11 mouse cellular contexts compared by ENCODE assay signal in genomic region chr11:36490085-36490484, GRCm38 (mm10).
DNase-seq lines count a peak whose midpoint lies in the region; ATAC-seq and TF ChIP-seq lines count a peak whose summit lies in the region.
"Had no signal": no experiment of that assay in that cellular context is flagged by ENCODE, and none has a peak within 500 bp of the region (broad histone marks: within the 10 kb centered on the region; RNA-seq: fewer than 3 reads in every experiment).

No protein-coding gene starts in this region.

- no peak overlapping the region for H3K27ac ChIP-seq in hindbrain, embryonic 11.5 days (ENCODE audit: low read depth, low read length)
- H3K27ac ChIP-seq in hindbrain, embryonic 16.5 days (ENCODE audit: low read depth, low read length), result no peak overlapping the region
- no peak overlapping the region for H3K27ac ChIP-seq in testis, adult 2 months (ENCODE audit: control insufficient read depth, insufficient read depth, low read depth, low read length)
- H3K27ac ChIP-seq in cortical plate, adult 2 months (ENCODE audit: insufficient read depth, low read length), result no peak overlapping the region
- no peak overlapping the region for H3K27ac ChIP-seq in forebrain, embryonic 15.5 days (replicated peaks)
- H3K27ac ChIP-seq: hindbrain, embryonic 15.5 days; limb, embryonic 12.5 days; stomach, embryonic 15.5 days had no signal

- no peak overlapping the region for H3K4me2 ChIP-seq in hindbrain, embryonic 11.5 days (replicated peaks; ENCODE audit: low read depth, low read length)
- H3K4me2 ChIP-seq in hindbrain, embryonic 16.5 days (ENCODE audit: low read length), result no peak overlapping the region
- no peak overlapping the region for H3K4me2 ChIP-seq in forebrain, embryonic 15.5 days (replicated peaks)
- H3K4me2 ChIP-seq: hindbrain, embryonic 15.5 days; limb, embryonic 12.5 days; stomach, embryonic 15.5 days had no signal

- no peak overlapping the region for H3K4me3 ChIP-seq in hindbrain, embryonic 11.5 days (ENCODE audit: low read depth, low read length)
- no peak overlapping the region for H3K4me3 ChIP-seq in hindbrain, embryonic 16.5 days (ENCODE audit: low read length)
- no peak overlapping the region for H3K4me3 ChIP-seq in testis, adult 2 months (ENCODE audit: control insufficient read depth, low read depth, low read length)
- no peak overlapping the region for H3K4me3 ChIP-seq in cortical plate, adult 2 months (ENCODE audit: insufficient read depth, low read length)
- H3K4me3 ChIP-seq in forebrain, embryonic 15.5 days, result no peak overlapping the region
- H3K4me3 ChIP-seq: hindbrain, embryonic 15.5 days; limb, embryonic 12.5 days; stomach, embryonic 15.5 days had no signal

- no peaks in the 10 kb centered on the region for H3K9me3 ChIP-seq in hindbrain, embryonic 11.5 days (ENCODE audit: control insufficient read depth, low read length)
- H3K9me3 ChIP-seq in hindbrain, embryonic 16.5 days (ENCODE audit: control insufficient read depth, low read length), result no peaks in the 10 kb centered on the region
- no peaks in the 10 kb centered on the region for H3K9me3 ChIP-seq in forebrain, embryonic 15.5 days
- H3K9me3 ChIP-seq: hindbrain, embryonic 15.5 days; limb, embryonic 12.5 days; stomach, embryonic 15.5 days had no signal

- TF ChIP-seq POLR2A in testis, adult 2 months (IDR thresholded peaks at IDR 0.05; ENCODE audit: control insufficient read depth, low read depth, low read length), result no peak
- no peak for TF ChIP-seq POLR2A in cortical plate, adult 2 months (IDR thresholded peaks at IDR 0.05; ENCODE audit: extremely low read depth, insufficient read depth, low read length)

- WGBS in hindbrain, embryonic 11.5 days, result 62% methylated on average over 7 of the region's 7 CpGs
- WGBS in hindbrain, embryonic 16.5 days, result 53% methylated on average over 7 of the region's 7 CpGs
- WGBS in forebrain, embryonic 15.5 days, result 51% methylated on average over 7 of the region's 7 CpGs

- no peaks in the 10 kb centered on the region for H3K27me3 ChIP-seq in hindbrain, embryonic 11.5 days (ENCODE audit: control insufficient read depth, insufficient read depth, low read length)
- H3K27me3 ChIP-seq in hindbrain, embryonic 16.5 days (replicated peaks; ENCODE audit: control insufficient read depth, insufficient read depth, low read length), result no peaks in the 10 kb centered on the region
- no peaks in the 10 kb centered on the region for H3K27me3 ChIP-seq in testis, adult 2 months (ENCODE audit: control insufficient read depth, insufficient read depth, low read length)
- H3K27me3 ChIP-seq in forebrain, embryonic 15.5 days, result no peaks in the 10 kb centered on the region
- H3K27me3 ChIP-seq: hindbrain, embryonic 15.5 days; limb, embryonic 12.5 days; stomach, embryonic 15.5 days had no signal

- H3K9ac ChIP-seq in hindbrain, embryonic 11.5 days (ENCODE audit: low read depth, low read length), result no peak overlapping the region
- H3K9ac ChIP-seq in hindbrain, embryonic 16.5 days (ENCODE audit: low read depth, low read length), result no peak overlapping the region
- H3K9ac ChIP-seq in forebrain, embryonic 15.5 days (replicated peaks), result no peak overlapping the region
- H3K9ac ChIP-seq: hindbrain, embryonic 15.5 days; limb, embryonic 12.5 days; stomach, embryonic 15.5 days had no signal

- no peak for ATAC-seq in hindbrain, embryonic 11.5 days (ENCODE audit: low FRiP score)
- ATAC-seq in hindbrain, embryonic 16.5 days, result no peak
- no peak for ATAC-seq in forebrain, embryonic 15.5 days (replicated peaks)

- DNase-seq in hindbrain, embryonic 11.5 days (ENCODE audit: low spot score), result peak; percentile 57
- no peak for DNase-seq in testis, postnatal 14 days (ENCODE audit: low spot score)
- DNase-seq in ovary, postnatal 36 days (ENCODE audit: low spot score), result no peak
- DNase-seq in thymus, adult 18-20 months, result no peak

- H3K4me1 ChIP-seq in hindbrain, embryonic 11.5 days (replicated peaks; ENCODE audit: control insufficient read depth, insufficient read depth, low read length), result no peaks in the 10 kb centered on the region
- H3K4me1 ChIP-seq in hindbrain, embryonic 16.5 days (ENCODE audit: control insufficient read depth, insufficient read depth, low read depth, low read length), result no peaks in the 10 kb centered on the region; the same call in 1 of the 2 replicates
- no peaks in the 10 kb centered on the region; the same call in 1 of the 2 replicates for H3K4me1 ChIP-seq in testis, adult 2 months (ENCODE audit: control insufficient read depth, insufficient read depth, low read length)
- H3K4me1 ChIP-seq in cortical plate, adult 2 months (ENCODE audit: control insufficient read depth, insufficient read depth, low read length), result peaks cover 2% of the 10 kb centered on the region; the same call in 1 of the 2 replicates
- peaks cover 12% of the 10 kb centered on the region for H3K4me1 ChIP-seq in forebrain, embryonic 15.5 days
- H3K4me1 ChIP-seq: limb, embryonic 12.5 days; stomach, embryonic 15.5 days had no signal

- no peaks in the 10 kb centered on the region for H3K36me3 ChIP-seq in hindbrain, embryonic 11.5 days (ENCODE audit: control insufficient read depth, insufficient read depth, low read length)
- H3K36me3 ChIP-seq in hindbrain, embryonic 16.5 days (ENCODE audit: control insufficient read depth, insufficient read depth, low read length), result no peaks in the 10 kb centered on the region
- H3K36me3 ChIP-seq in testis, adult 2 months (ENCODE audit: control insufficient read depth, insufficient read depth, low read length), result no peaks in the 10 kb centered on the region
- H3K36me3 ChIP-seq in forebrain, embryonic 15.5 days, result no peaks in the 10 kb centered on the region
- H3K36me3 ChIP-seq: hindbrain, embryonic 15.5 days; limb, embryonic 12.5 days; stomach, embryonic 15.5 days had no signal

- TF ChIP-seq CTCF in testis, adult 2 months (IDR thresholded peaks at IDR 0.05; ENCODE audit: control insufficient read depth, insufficient read depth, insufficient replicate concordance, low read depth, low read length), result peak; percentile 46; the same call in 1 of the 2 replicates
- TF ChIP-seq CTCF in cortical plate, adult 2 months (IDR thresholded peaks at IDR 0.05; ENCODE audit: extremely low read depth, insufficient read depth, low read length), result peak; percentile 60
